Mouse (Mus musculus): ENCODE data around the gene Vmn1r89. TPM values are rescaled to one million over a fixed set of nuclear protein-coding genes. Genes with fewer than 3 reads are reported as not detected.

The Vmn1r89 gene
- not detected in 2 replicates for polyA plus RNA-seq (2015; fragmentation: Nextera tagmentation; extraction: Ambion mirVana)

DNA sequence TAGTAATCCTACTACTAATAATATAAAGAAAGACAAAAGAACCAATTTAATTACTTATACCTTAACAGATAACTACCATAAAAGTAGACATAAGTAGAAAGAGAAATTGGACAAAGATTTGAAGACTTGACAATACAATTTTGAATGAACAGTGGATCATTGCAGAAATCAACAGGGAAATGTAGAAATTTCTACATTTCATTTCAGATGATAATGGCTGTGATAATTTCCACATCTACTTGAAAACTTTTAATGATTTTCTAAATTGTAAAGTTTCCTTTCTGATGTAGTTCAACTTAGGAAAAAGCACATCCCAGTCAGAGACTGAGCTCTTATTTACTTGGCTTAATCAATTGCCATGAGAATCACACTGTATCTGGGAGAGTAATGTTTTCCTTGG lies at the start of gene Vmn1r89:
Vmn1r89 (plus strand) TSS at position 301 of the 400 bp plus-strand sequence.
- Histone ChIP-seq H3K27me3 (ENCODE audit: control insufficient read depth, insufficient read depth, low read depth, low read length) (no peaks in the 10 kb centered on the region), H3K4me3 (ENCODE audit: low read depth, low read length) (no peak within 1 kb of the TSS), H3K36me3 (ENCODE audit: control insufficient read depth, insufficient read depth, low read length) (no peaks in the 10 kb centered on the region), H3K4me1 (ENCODE audit: control insufficient read depth, insufficient read depth, low read length) (no peaks in the 10 kb centered on the region), H3K9ac (ENCODE audit: low read depth, low read length) (no peak within 1 kb of the TSS), H3K27ac (ENCODE audit: low read length) (no peak within 1 kb of the TSS), H3K9me3 (replicated peaks; ENCODE audit: control insufficient read depth, low read length, poor library complexity, severe bottlenecking) (no peaks in the 10 kb centered on the region; the same call in 1 of the 2 replicates), H3K4me2 (ENCODE audit: low read length) (no peak within 1 kb of the TSS)
- no peak for ATAC-seq

DNA sequence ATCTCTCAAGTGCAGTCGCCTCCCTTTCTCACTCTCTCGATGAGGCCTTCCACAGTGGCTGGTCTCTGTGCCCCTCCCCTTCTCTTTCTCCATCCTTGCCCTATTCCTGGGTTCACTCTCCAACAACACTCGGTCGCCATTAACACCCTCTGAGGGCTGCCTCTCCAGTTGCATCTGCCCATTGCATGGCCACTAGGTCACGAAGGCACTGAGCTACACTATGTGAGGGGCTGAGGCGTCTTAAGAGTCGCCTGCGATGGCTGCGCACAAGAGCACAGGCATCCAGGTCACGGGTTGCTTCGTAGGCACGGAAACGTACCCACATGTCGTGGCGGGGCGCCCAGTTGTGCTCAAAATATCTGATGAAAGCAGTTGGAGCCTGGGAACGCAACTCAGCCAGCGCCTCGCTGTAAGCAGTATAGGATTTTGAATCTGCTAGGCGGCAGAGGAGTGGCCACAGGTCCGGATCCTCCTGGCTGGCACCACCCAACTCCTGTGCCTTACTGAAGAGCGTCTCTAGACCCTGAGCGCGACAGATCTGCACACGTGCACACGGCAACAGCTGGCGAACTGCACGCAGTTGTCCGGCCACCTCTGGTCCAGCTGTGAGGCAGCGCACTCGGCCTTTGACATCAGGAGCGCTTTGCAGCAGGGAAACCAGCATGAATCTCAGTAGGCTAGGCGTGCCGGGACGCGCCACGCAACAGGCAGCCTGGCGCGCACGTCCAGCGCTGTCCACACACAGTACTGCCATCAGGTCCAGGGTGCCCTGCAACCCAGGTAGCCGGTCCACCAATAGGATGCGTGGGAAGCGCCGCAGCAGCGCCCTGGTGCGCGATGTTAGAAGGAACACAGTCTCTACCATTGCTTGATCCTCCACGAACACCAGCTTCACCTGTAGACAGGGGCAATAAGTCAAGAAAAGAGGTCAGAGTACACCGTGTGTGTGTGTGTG lies 48.2 kb downstream of the Vmn1r89 start:
- Histone ChIP-seq H3K4me1 (ENCODE audit: control insufficient read depth, insufficient read depth, low read length) (no peaks in the 10 kb centered on the region), H3K9ac (ENCODE audit: low read depth, low read length) (no peak overlapping the region), H3K27ac (ENCODE audit: low read length) (no peak overlapping the region), H3K36me3 (ENCODE audit: control insufficient read depth, insufficient read depth, low read length) (peaks cover 7% of the 10 kb centered on the region; the same call in 1 of the 2 replicates), H3K27me3 (ENCODE audit: control insufficient read depth, insufficient read depth, low read depth, low read length) (no peaks in the 10 kb centered on the region), H3K4me2 (ENCODE audit: low read length) (no peak overlapping the region), H3K9me3 (replicated peaks; ENCODE audit: control insufficient read depth, low read length, poor library complexity, severe bottlenecking) (no peaks in the 10 kb centered on the region), H3K4me3 (ENCODE audit: low read depth, low read length) (no peak overlapping the region)
- WGBS: 52% methylated on average over 50 of the region's 50 CpGs
- peak; percentile 58 for ATAC-seq

DNA sequence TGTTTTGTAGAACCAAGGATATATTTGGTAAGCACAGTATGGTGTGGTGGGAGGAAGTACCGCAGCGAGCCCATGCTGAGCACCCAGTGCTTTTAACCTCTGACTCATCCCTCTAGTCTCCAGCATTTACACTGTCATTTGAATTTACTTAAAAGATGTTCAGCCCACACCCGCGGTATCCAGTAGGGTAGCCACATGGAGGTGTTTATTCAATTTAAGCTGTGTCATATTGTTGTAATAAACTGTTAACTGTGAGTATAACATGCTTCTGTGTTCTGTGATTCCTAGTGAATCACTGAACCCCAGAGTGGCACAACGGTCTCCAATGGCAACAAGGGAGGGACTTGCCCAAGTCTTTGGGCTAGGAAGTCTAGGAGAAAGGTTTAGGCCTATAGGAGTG lies 51.0 kb downstream of the Vmn1r89 start:
- H3K27me3 ChIP-seq (ENCODE audit: control insufficient read depth, insufficient read depth, low read depth, low read length): no peaks in the 10 kb centered on the region
- no peak overlapping the region for H3K27ac ChIP-seq (ENCODE audit: low read length)
- 85% methylated on average over 5 of the region's 5 CpGs for WGBS
- H3K4me1 ChIP-seq (ENCODE audit: control insufficient read depth, insufficient read depth, low read length): no peaks in the 10 kb centered on the region
- H3K4me2 ChIP-seq (ENCODE audit: low read length): no peak overlapping the region
- H3K9ac ChIP-seq (ENCODE audit: low read depth, low read length): no peak overlapping the region
- no peak overlapping the region for H3K4me3 ChIP-seq (ENCODE audit: low read depth, low read length)
- H3K9me3 ChIP-seq (replicated peaks; ENCODE audit: control insufficient read depth, low read length, poor library complexity, severe bottlenecking): no peaks in the 10 kb centered on the region
- ATAC-seq: no peak
- H3K36me3 ChIP-seq (ENCODE audit: control insufficient read depth, insufficient read depth, low read length): peaks cover 7% of the 10 kb centered on the region; the same call in 1 of the 2 replicates

DNA sequence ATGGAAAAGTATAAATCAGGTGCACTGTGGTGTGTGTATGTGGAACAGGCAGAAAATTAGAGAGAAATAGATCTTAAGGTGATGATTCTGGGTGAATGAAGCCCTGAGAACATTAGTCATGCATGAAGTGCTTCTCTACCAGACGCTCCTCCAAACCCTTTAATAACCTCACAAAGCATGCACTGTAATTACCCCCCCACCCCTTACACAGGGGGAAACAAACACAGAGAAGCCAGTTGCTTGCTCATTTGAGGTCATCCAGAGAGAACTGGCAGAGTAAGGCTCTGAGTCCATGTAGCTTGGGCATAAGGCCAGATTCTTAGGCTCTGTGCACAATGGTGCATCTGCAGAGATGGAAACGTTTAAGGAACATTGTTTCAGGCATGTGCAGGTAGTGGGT lies 51.6 kb downstream of the Vmn1r89 start:
- no peaks in the 10 kb centered on the region for H3K4me1 ChIP-seq (ENCODE audit: control insufficient read depth, insufficient read depth, low read length)
- no peak overlapping the region for H3K4me2 ChIP-seq (ENCODE audit: low read length)
- 0 out of 2 replicates have a peak, but pooled peaks have one; percentile 22 for ATAC-seq
- H3K27ac ChIP-seq (ENCODE audit: low read length): no peak overlapping the region
- H3K27me3 ChIP-seq (ENCODE audit: control insufficient read depth, insufficient read depth, low read depth, low read length): no peaks in the 10 kb centered on the region
- no peak overlapping the region for H3K4me3 ChIP-seq (ENCODE audit: low read depth, low read length)
- no peaks in the 10 kb centered on the region for H3K9me3 ChIP-seq (replicated peaks; ENCODE audit: control insufficient read depth, low read length, poor library complexity, severe bottlenecking)
- no peak overlapping the region for H3K9ac ChIP-seq (ENCODE audit: low read depth, low read length)
- WGBS: 54% methylated on average over 2 of the region's 2 CpGs
- H3K36me3 ChIP-seq (ENCODE audit: control insufficient read depth, insufficient read depth, low read length): peaks cover 10% of the 10 kb centered on the region; the same call in 1 of the 2 replicates

DNA sequence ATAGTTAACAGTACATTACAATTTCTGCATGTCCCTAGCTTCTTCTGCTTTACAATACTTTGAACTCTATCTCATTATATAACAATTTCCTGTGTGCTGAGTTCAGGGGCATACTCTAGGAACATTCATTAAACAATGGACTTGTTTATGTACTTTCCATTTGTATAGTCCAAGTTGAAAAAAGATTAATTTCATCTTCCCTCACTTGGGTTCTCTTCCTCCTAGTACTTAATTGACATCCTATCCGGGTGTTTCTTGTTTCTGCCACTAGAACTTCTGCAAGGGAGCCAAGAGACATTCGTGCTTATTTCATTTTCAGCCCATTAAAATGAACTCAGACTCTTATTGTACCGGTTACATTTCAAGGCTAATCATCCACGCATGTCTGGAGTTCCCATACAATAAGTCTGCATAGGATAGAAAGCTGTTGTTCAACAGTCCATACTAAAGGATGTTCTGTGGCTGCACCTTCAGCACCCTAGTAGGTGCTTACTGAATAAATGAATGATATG lies 56.0 kb downstream of the Vmn1r89 start:
- Histone ChIP-seq H3K27me3 (ENCODE audit: control insufficient read depth, insufficient read depth, low read depth, low read length) (no peaks in the 10 kb centered on the region), H3K27ac (ENCODE audit: low read length) (no peak overlapping the region), H3K9me3 (replicated peaks; ENCODE audit: control insufficient read depth, low read length, poor library complexity, severe bottlenecking) (no peaks in the 10 kb centered on the region), H3K9ac (ENCODE audit: low read depth, low read length) (no peak overlapping the region), H3K4me1 (ENCODE audit: control insufficient read depth, insufficient read depth, low read length) (no peaks in the 10 kb centered on the region), H3K36me3 (ENCODE audit: control insufficient read depth, insufficient read depth, low read length) (peaks cover 15% of the 10 kb centered on the region), H3K4me3 (ENCODE audit: low read depth, low read length) (no peak overlapping the region), H3K4me2 (ENCODE audit: low read length) (no peak overlapping the region)
- 87% methylated on average over 4 of the region's 4 CpGs for WGBS
- ATAC-seq: no peak

DNA sequence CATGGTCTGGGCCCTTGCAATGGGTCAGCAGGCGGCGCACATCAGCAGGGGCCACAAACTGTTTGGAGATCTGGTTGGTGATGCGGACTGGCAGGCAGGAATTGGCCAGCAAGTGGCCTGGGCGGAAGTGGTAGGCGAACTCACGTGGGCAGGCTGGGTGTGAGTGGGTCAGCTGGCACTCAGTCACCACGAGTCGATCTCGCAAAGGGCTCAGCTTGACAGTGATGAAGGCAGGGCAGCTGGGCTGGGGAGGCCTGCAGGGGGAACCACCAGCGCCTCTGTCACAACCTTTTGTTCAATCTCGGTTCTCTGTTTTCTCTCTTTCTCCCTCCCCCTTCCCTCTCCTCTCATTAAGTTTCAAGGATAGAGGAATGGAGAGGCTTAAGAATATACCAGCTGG lies 56.6 kb downstream of the Vmn1r89 start:
- Histone ChIP-seq H3K9ac (ENCODE audit: low read depth, low read length) (no peak overlapping the region), H3K4me2 (ENCODE audit: low read length) (no peak overlapping the region), H3K27me3 (ENCODE audit: control insufficient read depth, insufficient read depth, low read depth, low read length) (no peaks in the 10 kb centered on the region), H3K27ac (ENCODE audit: low read length) (no peak overlapping the region), H3K9me3 (replicated peaks; ENCODE audit: control insufficient read depth, low read length, poor library complexity, severe bottlenecking) (no peaks in the 10 kb centered on the region), H3K4me3 (ENCODE audit: low read depth, low read length) (no peak overlapping the region), H3K36me3 (ENCODE audit: control insufficient read depth, insufficient read depth, low read length) (peaks cover 15% of the 10 kb centered on the region), H3K4me1 (ENCODE audit: control insufficient read depth, insufficient read depth, low read length) (no peaks in the 10 kb centered on the region)
- ATAC-seq: peak; percentile 28; the same call in 1 of the 2 replicates
- 81% methylated on average over 11 of the region's 11 CpGs for WGBS

Other genes starting within 250 kb of the Vmn1r89 start
- 14.5 and 14.9 TPM in 2 replicates for gene Zfp324, start 247.2 kb upstream of the Vmn1r89 start, polyA plus RNA-seq (2015; fragmentation: Nextera tagmentation; extraction: Ambion mirVana)
- 13.1 and 13.8 TPM in 2 replicates for gene Zfp446, start 235.2 kb upstream of the Vmn1r89 start, polyA plus RNA-seq (2015; fragmentation: Nextera tagmentation; extraction: Ambion mirVana)
- 0.24 and 0.43 TPM in 2 replicates for gene Slc27a5, start 214.8 kb upstream of the Vmn1r89 start, polyA plus RNA-seq (2015; fragmentation: Nextera tagmentation; extraction: Ambion mirVana)
- gene Trim28, start 213.9 kb upstream of the Vmn1r89 start, polyA plus RNA-seq (2015; fragmentation: Nextera tagmentation; extraction: Ambion mirVana): 184 and 195 TPM in 2 replicates
- 44.0 and 44.8 TPM in 2 replicates for gene Zbtb45, start 203.0 kb upstream of the Vmn1r89 start, polyA plus RNA-seq (2015; fragmentation: Nextera tagmentation; extraction: Ambion mirVana)
- gene Chmp2a, start 178.2 kb upstream of the Vmn1r89 start, polyA plus RNA-seq (2015; fragmentation: Nextera tagmentation; extraction: Ambion mirVana): 179 and 188 TPM in 2 replicates
- gene Ube2m, start 174.7 kb upstream of the Vmn1r89 start, polyA plus RNA-seq (2015; fragmentation: Nextera tagmentation; extraction: Ambion mirVana): 74.0 and 83.9 TPM in 2 replicates
- 11.5 and 11.6 TPM in 2 replicates for gene Mzf1, start 158.3 kb upstream of the Vmn1r89 start, polyA plus RNA-seq (2015; fragmentation: Nextera tagmentation; extraction: Ambion mirVana)
- gene Vmn1r85, start 117.8 kb upstream of the Vmn1r89 start, polyA plus RNA-seq (2015; fragmentation: Nextera tagmentation; extraction: Ambion mirVana): 0.12 and 0.35 TPM in 2 replicates
- gene Vmn1r86, start 93.1 kb upstream of the Vmn1r89 start, polyA plus RNA-seq (2015; fragmentation: Nextera tagmentation; extraction: Ambion mirVana): not detected in 2 replicates
- not detected in 2 replicates for gene Vmn1r87, start 72.9 kb upstream of the Vmn1r89 start, polyA plus RNA-seq (2015; fragmentation: Nextera tagmentation; extraction: Ambion mirVana)
- not detected in 2 replicates for gene Vmn1r88, start 53.5 kb upstream of the Vmn1r89 start, polyA plus RNA-seq (2015; fragmentation: Nextera tagmentation; extraction: Ambion mirVana)
- gene Lig1, start 64.3 kb downstream of the Vmn1r89 start, polyA plus RNA-seq (2015; fragmentation: Nextera tagmentation; extraction: Ambion mirVana): 31.7 and 33.6 TPM in 2 replicates
- 12.9 and 15.2 TPM in 2 replicates for gene Zswim9, start 65.7 kb downstream of the Vmn1r89 start, polyA plus RNA-seq (2015; fragmentation: Nextera tagmentation; extraction: Ambion mirVana)
- gene Pla2g4c, start 111.6 kb downstream of the Vmn1r89 start, polyA plus RNA-seq (2015; fragmentation: Nextera tagmentation; extraction: Ambion mirVana): 0.62 and 0.86 TPM in 2 replicates
- gene Cabp5, start 185.1 kb downstream of the Vmn1r89 start, polyA plus RNA-seq (2015; fragmentation: Nextera tagmentation; extraction: Ambion mirVana): 0.15 and 0.19 TPM in 2 replicates
- gene Bsph1, start 237.8 kb downstream of the Vmn1r89 start, polyA plus RNA-seq (2015; fragmentation: Nextera tagmentation; extraction: Ambion mirVana): not detected in 2 replicates